Mouse (Mus musculus) olfactory bulb, adult 2 months (tissue): ENCODE measurements around the gene Gse1. TPM values are rescaled to one million over a fixed set of nuclear protein-coding genes. Genes with fewer than 3 reads are reported as not detected.

Experiments
- H3K27ac ChIP-seq: fragments of 200-500 bp; 2 replicates; pipeline ENCODE4 v1.5.1; 2012; ENCODE audit warnings: low read depth, low read length; ENCODE audit not compliant: insufficient read depth
- H3K4me1 ChIP-seq: fragments of 200-500 bp; 2 replicates; pipeline ENCODE4 v1.6.1; 2012; ENCODE audit warnings: low read length; ENCODE audit not compliant: control insufficient read depth, insufficient read depth
- H3K4me3 ChIP-seq: fragments of 200-500 bp; 2 replicates; pipeline ENCODE4 v1.5.1; 2012; ENCODE audit warnings: mild to moderate bottlenecking, low read depth, low read length, moderate library complexity; ENCODE audit not compliant: insufficient read depth
- CTCF ChIP-seq: fragments of 200-500 bp; IDR thresholded peaks from 2 replicates; pipeline ENCODE4 v1.5.1; 2012; ENCODE audit warnings: low read depth, mild to moderate bottlenecking, low read length, moderate library complexity; ENCODE audit not compliant: insufficient read depth
- POLR2A ChIP-seq: fragments of 200-500 bp; IDR thresholded peaks from 2 replicates; pipeline ENCODE4 v1.6.1; 2012; ENCODE audit warnings: mild to moderate bottlenecking, low read depth, low read length, moderate library complexity; ENCODE audit not compliant: insufficient read depth
- WGBS: fragments of 180-500 bp; shearing (Covaris S2); methylation state at CpG from one replicate; pipeline ENCODE4 v1.1.7; 2018; 5-methylcytosine and 5-hydroxymethylcytosine counted together
- polyA plus RNA-seq: library from polyadenylated mRNA; stranded (reverse); fragments of >200 nt; gene quantifications from 2 replicates; pipeline ENCODE4 v1.2.4, GENCODE M21; 2012; ENCODE audit warnings: low replicate concordance; ENCODE audit not compliant: missing spikeins, insufficient read depth, insufficient read length

Gse1 gene
- polyA plus RNA-seq, 1 experiment: 42.5 TPM

DNA sequence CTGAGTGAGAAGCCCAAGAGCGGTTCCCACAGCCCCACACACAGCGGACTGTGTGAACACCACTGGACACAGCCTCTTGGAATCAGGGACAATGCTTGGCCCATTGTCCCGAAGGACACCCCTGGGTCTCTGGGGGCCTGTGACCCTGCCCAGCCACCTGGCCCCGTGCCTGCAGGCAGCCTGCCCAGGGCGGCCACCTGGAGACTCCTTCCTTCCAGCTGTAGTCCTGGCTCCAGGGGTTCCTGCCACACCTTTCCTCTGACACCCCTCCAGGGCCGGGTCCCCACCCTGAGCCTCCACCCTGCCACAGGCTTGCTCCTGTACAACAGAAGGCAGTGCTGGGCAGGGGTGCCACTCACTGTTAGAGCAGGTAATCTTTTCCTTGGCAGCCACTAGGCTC is 39.7 kb upstream of the Gse1 start:
- Histone ChIP-seq H3K27ac (no peak overlapping the region), H3K4me3 (no peak overlapping the region), H3K4me1 (peaks cover 46% of the 10 kb centered on the region)
- WGBS: 88% methylated on average over 6 of the region's 6 CpGs
- TF ChIP-seq CTCF (no peak), POLR2A (no peak)

DNA sequence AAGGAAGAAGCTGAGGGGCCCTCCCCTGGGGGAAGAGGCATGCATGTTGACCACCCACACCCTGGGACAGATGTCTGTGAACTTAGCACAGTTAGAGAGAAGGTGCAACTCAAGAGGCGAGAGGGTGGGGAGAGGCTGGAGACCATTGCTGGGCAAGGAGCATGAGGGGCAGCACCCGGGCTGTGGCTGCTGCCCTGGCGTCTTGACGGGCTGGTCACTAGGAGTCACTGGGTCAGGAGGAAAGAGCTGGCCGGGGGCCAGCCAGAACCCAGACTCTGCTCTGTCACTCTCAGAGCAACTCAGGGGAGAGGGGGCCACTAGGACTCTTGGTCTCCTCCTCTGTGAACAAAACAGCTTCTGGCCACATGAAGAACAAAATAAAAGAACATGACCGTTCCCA is 38.8 kb upstream of the Gse1 start:
- Histone ChIP-seq H3K4me1 (peaks cover 46% of the 10 kb centered on the region), H3K27ac (no peak overlapping the region), H3K4me3 (no peak overlapping the region)
- TF ChIP-seq CTCF: no peak
- TF ChIP-seq POLR2A: no peak
- WGBS: 86% methylated on average over 6 of the region's 6 CpGs

DNA sequence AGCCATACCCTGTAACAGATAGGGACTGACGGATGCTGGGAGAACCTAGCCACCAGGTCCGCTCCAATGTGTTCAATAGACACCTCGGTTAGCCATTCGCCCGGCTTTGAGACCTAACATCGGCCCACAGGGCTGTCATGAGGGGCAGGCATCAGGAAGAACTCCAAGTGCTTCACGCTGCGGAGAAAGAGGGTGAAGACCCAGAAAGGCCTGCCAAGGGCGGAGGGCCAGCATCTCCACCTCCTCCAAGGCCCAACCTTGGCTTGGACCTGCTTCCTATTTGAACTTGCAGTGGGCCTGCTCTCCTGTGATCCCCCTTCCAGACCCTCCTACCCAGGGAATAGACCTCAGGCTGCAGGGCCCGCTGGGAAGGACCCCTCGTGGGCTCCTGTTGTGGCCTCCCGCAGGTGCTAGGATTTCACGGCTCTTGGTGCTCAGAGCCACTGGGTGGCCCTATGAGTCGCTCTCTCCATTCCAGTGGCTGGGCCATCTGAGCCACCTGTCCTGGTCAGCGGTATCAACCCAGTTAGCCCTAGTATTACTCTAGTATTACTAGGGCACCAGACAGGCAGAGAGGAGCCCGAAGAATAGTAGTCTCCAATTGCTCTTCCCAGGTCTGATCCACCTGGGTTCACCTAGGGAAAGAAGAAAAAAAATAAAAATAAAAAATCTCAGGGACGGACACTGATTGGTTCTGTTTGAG is 38.0 kb upstream of the Gse1 start:
- 73% methylated on average over 17 of the region's 17 CpGs for WGBS
- Histone ChIP-seq H3K4me1 (peaks cover 44% of the 10 kb centered on the region), H3K4me3 (no peak overlapping the region), H3K27ac (0 out of 2 replicates have a peak overlapping the region, but pooled peaks have one; percentile 14)
- TF ChIP-seq POLR2A (no peak), CTCF (no peak)

DNA sequence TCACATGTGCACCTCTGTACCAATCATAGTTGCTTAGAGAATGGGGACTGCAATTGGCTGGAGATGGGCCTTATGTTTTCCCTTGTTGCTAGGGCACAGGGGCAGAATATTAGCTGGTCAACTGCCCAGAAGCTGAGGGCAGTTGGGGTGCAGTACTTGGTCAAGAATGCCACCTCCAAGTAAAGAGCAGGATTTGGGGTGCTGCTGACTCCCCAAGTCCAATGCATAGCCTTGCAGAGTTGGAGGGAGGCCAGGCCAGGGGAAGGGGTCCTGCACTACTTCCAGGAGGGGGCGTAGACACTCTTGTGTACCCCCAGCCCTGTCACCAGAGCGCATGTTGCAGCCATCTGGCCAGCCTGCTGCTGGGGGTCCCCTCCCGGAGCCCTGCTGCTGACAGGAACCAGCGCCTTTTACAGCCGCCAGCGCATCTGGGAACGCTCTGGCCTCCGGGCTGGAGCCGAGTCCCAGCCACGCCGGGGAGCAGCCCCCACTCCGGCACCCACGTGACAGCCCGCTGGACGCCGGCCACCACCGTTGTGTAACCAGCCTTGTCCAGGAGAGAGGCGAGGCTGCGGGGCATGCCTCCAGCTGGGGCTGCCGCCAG is 37.3 kb upstream of the Gse1 start:
- WGBS: 18% methylated on average over 20 of the region's 20 CpGs
- Histone ChIP-seq H3K27ac (peak overlapping the region; percentile 88), H3K4me1 (peaks cover 38% of the 10 kb centered on the region), H3K4me3 (peak overlapping the region; percentile 22)
- TF ChIP-seq CTCF: no peak
- no peak for TF ChIP-seq POLR2A

DNA sequence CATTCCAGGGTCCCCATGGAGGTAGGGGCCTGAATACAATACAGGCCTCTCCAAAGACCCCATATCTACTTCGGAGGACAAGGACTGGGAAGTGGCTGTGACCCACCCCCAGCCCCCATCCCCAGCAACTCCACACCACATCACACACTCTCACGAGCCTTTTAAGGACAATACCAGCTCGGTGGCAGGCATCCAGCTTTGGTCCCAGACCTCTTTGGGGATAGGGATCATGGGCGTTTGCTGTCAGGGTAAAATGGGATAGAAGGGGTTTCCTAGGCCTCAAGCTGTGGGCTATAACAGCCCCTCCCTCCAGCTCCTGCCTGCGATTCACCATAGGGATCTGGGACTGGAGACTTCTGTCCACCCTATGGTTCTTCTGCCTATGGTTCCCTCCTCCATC is 36.6 kb upstream of the Gse1 start:
- H3K4me1 ChIP-seq: peaks cover 31% of the 10 kb centered on the region
- WGBS: 50% methylated on average over 5 of the region's 5 CpGs
- H3K4me3 ChIP-seq: no peak overlapping the region
- no peak for TF ChIP-seq CTCF
- H3K27ac ChIP-seq: no peak overlapping the region

DNA sequence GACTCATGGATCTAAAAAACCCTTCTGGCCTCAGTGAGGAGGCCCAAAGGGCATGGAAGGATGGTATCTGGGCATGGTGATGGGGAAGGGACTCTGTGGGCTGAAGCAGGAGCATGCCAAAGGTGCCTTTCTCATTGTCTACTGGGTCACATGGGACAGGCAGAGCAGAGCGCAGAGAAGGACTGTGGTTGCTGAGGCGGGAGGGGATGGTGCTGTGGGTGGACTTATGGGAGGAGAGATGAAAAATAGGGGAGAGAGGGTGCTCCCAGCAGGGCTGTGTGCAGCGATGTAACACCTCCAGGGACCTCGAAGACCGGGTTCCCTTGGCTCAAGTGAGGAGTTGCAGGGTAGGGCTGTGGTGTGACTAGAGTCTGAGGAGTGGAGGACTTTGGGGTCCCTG is 36.1 kb upstream of the Gse1 start:
- WGBS: 98% methylated on average over 5 of the region's 5 CpGs
- TF ChIP-seq CTCF (no peak), POLR2A (no peak)
- peaks cover 31% of the 10 kb centered on the region for H3K4me1 ChIP-seq

DNA sequence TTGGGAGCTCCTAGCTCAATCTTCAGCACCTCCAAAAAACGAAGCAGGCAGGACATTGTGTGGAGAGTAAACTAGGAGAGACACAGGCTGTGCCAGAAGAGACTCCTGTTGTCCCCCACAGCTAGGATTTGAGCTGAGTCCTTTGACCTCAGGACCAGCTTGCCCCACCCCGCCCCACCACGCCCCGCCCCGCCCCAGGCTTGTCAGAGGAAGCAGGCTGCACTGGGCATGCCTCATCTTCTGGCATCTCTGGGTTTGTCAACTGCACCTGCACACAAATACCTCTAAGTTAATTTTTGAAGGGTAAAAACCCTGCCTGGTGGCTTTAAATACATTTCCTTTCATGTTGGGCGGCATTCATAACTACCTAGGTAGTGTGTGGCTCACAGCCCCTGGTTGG is 26.9 kb upstream of the Gse1 start:
- TF ChIP-seq POLR2A: no peak
- TF ChIP-seq CTCF: no peak
- WGBS: 90% methylated on average over 6 of the region's 6 CpGs
- no peak overlapping the region for H3K27ac ChIP-seq

More for the DNA sequence above, 36.1 kb upstream of the Gse1 start:
- H3K4me3 ChIP-seq: no peak overlapping the region
- no peak overlapping the region for H3K27ac ChIP-seq

DNA sequence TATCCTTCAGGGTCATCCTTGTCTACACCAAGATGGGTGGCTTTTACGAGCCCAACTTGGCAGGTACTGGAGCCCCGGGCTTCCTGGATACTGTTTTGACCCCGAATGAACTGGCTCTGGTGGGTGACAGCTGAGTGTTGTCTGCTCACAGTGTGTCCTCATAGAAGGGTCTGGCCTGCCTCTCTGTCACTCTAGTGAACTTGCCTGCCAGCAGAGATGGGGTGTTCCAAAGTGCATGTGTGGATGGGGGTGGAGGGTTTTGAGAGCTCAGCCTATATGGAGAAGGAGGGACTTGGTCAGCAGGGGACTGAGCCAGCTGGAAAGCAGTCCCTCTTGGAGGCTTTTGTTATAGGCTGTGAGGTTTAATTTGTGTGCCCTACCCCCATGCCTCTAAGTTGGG is 25.7 kb upstream of the Gse1 start:
- H3K4me1 ChIP-seq: peaks cover 8% of the 10 kb centered on the region
- H3K4me3 ChIP-seq: no peak overlapping the region
- TF ChIP-seq CTCF: no peak
- no peak for TF ChIP-seq POLR2A
- no peak overlapping the region for H3K27ac ChIP-seq
- 61% methylated on average over 3 of the region's 3 CpGs for WGBS

More for the DNA sequence above, 26.9 kb upstream of the Gse1 start:
- Histone ChIP-seq H3K4me3 (no peak overlapping the region), H3K4me1 (peaks cover 8% of the 10 kb centered on the region)

DNA sequence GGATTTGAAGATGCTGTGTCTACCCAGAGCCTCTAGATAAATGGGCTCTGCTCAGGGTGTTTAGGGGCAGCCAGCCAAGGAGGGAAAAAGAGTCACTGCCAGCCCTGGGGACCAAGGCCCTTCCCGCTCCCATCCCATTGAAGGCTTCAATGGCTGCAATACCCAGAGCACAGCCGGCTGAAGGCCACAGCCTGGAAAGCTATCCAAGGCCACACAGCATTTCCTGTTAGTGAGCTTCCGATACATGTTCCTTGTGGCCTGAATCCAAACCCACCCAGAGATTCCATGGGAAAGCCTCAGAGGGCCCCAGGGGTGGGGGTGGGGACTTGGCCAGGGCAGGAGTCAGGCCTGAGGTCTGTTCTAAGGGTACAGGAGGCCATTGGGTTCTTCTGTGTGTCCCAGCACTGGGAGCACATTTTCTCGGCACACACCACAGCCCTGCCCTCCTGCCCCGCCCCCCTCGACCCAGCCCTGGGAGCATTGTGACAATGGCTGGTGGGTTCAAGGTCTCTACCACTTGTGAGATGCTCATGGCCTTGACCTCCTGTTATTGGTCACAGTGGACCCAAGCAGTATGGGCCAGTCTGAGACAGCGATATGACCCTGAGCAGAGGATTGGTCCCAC is 23.4 kb upstream of the Gse1 start:
- TF ChIP-seq POLR2A (no peak), CTCF (no peak)
- no peak overlapping the region for H3K4me3 ChIP-seq
- WGBS: 70% methylated on average over 7 of the region's 7 CpGs
- peaks cover 8% of the 10 kb centered on the region for H3K4me1 ChIP-seq
- H3K27ac ChIP-seq: no peak overlapping the region
